In genomic region chr19:57130591-57130990, GRCm38 (mm10) we compare ENCODE assay signal across 20 mouse cellular contexts.
A peak's percentile ranks its signal among the peaks of the same experiment; 100 is the strongest.
DNase-seq lines count a peak whose midpoint lies in the region; ATAC-seq and TF ChIP-seq lines count a peak whose summit lies in the region.
"Had no signal": no experiment of that assay in that cellular context is flagged by ENCODE, and none has a peak within 500 bp of the region (broad histone marks: within the 10 kb centered on the region; RNA-seq: fewer than 3 reads in every experiment).

No protein-coding gene starts in this region.

- no peaks in the 10 kb centered on the region for H3K36me3 ChIP-seq in intestine, embryonic 15.5 days
- H3K36me3 ChIP-seq in stomach, postnatal 0 days (ENCODE audit: control insufficient read depth, insufficient read depth, low read length), result no peaks in the 10 kb centered on the region
- H3K36me3 ChIP-seq: G1E; lung, embryonic 15.5 days; midbrain, embryonic 12.5 days; neural tube, embryonic 12.5 days had no signal

- no peaks in the 10 kb centered on the region for H3K27me3 ChIP-seq in intestine, embryonic 15.5 days (replicated peaks)
- no peaks in the 10 kb centered on the region for H3K27me3 ChIP-seq in stomach, postnatal 0 days (ENCODE audit: control insufficient read depth, insufficient read depth, low read length)
- H3K27me3 ChIP-seq: lung, embryonic 15.5 days; midbrain, embryonic 12.5 days; neural tube, embryonic 12.5 days had no signal

- no peaks in the 10 kb centered on the region for H3K9me3 ChIP-seq in intestine, embryonic 15.5 days
- H3K9me3 ChIP-seq in stomach, postnatal 0 days (ENCODE audit: control insufficient read depth, low read length), result no peaks in the 10 kb centered on the region
- H3K9me3 ChIP-seq: lung, embryonic 15.5 days; midbrain, embryonic 12.5 days; neural tube, embryonic 12.5 days had no signal

- peaks cover 14% of the 10 kb centered on the region for H3K4me1 ChIP-seq in intestine, embryonic 15.5 days (replicated peaks)
- peaks cover 10% of the 10 kb centered on the region; the same call in 1 of the 2 replicates for H3K4me1 ChIP-seq in stomach, postnatal 0 days (replicated peaks; ENCODE audit: control insufficient read depth, insufficient read depth)

- peak; percentile 50 for ATAC-seq in intestine, embryonic 15.5 days
- peak; percentile 31 for ATAC-seq in stomach, postnatal 0 days (ENCODE audit: low FRiP score, low TSS enrichment)
- ATAC-seq in erythroid progenitor cell, adult 5-6 weeks (replicated peaks; ENCODE audit: low FRiP score, poor library complexity, severe bottlenecking), result no peak

- H3K9ac ChIP-seq in intestine, embryonic 15.5 days, result no peak overlapping the region
- no peak overlapping the region for H3K9ac ChIP-seq in stomach, postnatal 0 days (ENCODE audit: low read length)
- H3K9ac ChIP-seq: hindbrain, embryonic 14.5 days; liver, embryonic 14.5 days; lung, embryonic 15.5 days; midbrain, embryonic 12.5 days; neural tube, embryonic 12.5 days had no signal

- TF ChIP-seq EP300 in stomach, postnatal 0 days (optimal IDR thresholded peaks at IDR 0.05), result no peak

- H3K4me2 ChIP-seq in intestine, embryonic 15.5 days (replicated peaks), result no peak overlapping the region
- H3K4me2 ChIP-seq in stomach, postnatal 0 days (replicated peaks; ENCODE audit: low read depth), result no peak overlapping the region
- H3K4me2 ChIP-seq: hindbrain, embryonic 14.5 days; lung, embryonic 15.5 days; midbrain, embryonic 12.5 days; neural tube, embryonic 12.5 days had no signal

- no peak overlapping the region for H3K4me3 ChIP-seq in intestine, embryonic 15.5 days (replicated peaks)
- no peak overlapping the region for H3K4me3 ChIP-seq in stomach, postnatal 0 days (ENCODE audit: low read depth, low read length)
- H3K4me3 ChIP-seq: lung, embryonic 15.5 days; midbrain, embryonic 12.5 days; neural tube, embryonic 12.5 days had no signal

- intact Hi-C loops in heart, postnatal 25 days (cut with DNase I), result loop anchor here (5.0 kb wide), 1 partner anchor 33 kb away; no protein-coding TSS in a partner anchor

- TF ChIP-seq CTCF in stomach, postnatal 0 days (IDR thresholded peaks at IDR 0.05; ENCODE audit: low read depth), result no peak

- no peak overlapping the region for H3K27ac ChIP-seq in intestine, embryonic 15.5 days
- peak overlapping the region; percentile 61; the same call in 1 of the 2 replicates for H3K27ac ChIP-seq in stomach, postnatal 0 days (replicated peaks)
- H3K27ac ChIP-seq: hindbrain, embryonic 14.5 days; kidney, postnatal 0 days; liver, embryonic 14.5 days; lung, embryonic 15.5 days; midbrain, embryonic 12.5 days; neural tube, embryonic 12.5 days had no signal

- DNase-seq in heart, adult 9 months (ENCODE audit: low spot score in 2 of 2), result peak; percentile 53 to 65
- DNase-seq in heart, postnatal 25 days (ENCODE audit: low spot score), result no peak
- DNase-seq in urinary bladder, postnatal 14 days (ENCODE audit: low spot score), result peak; percentile 48
- DNase-seq in urinary bladder, adult 2 months (ENCODE audit: low spot score), result no peak
- peak; percentile 55 for DNase-seq in stomach, postnatal 0 days (ENCODE audit: low spot score)
- no peak for DNase-seq in embryo, embryonic 11 days
- DNase-seq: adrenal gland, postnatal 10 days; cerebellum, adult 11-12 months; cerebellum, postnatal 14 days; right cerebral cortex, adult 18-20 months; thymus, postnatal 4 days had no signal

- 66% methylated on average over 4 of the region's 4 CpGs for WGBS in intestine, embryonic 15.5 days
- 68% methylated on average over 4 of the region's 4 CpGs for WGBS in stomach, postnatal 0 days

Comparison
In these comparisons a context has a peak if more than half of its experiments do, and no peak if none do; other contexts are left out.
1. DNase-seq: peak in heart, adult 9 months (2 of 2), urinary bladder, postnatal 14 days (single experiment) and stomach, postnatal 0 days (single experiment); none in heart, postnatal 25 days (single experiment), urinary bladder, adult 2 months (single experiment) and embryo, embryonic 11 days (single experiment).